In genomic region chr4:101998267-101998922, GRCm38 (mm10) we compare ENCODE assay signal across 9 mouse cellular contexts. TPM values are rescaled to one million over a fixed set of nuclear protein-coding genes. Genes with fewer than 3 reads are reported as not detected.
DNase-seq lines count a peak whose midpoint lies in the region; ATAC-seq and TF ChIP-seq lines count a peak whose summit lies in the region.
"Had no signal": no experiment of that assay in that cellular context is flagged by ENCODE, and none has a peak within 500 bp of the region (broad histone marks: within the 10 kb centered on the region; RNA-seq: fewer than 3 reads in every experiment).

No protein-coding gene starts in this region.

- no peak for TF ChIP-seq EP300 in ES-Bruce4 (IDR thresholded peaks at IDR 0.05; ENCODE audit: insufficient read depth, low read depth, low read length)

- TF ChIP-seq POLR2A in ES-Bruce4 (IDR thresholded peaks at IDR 0.05; ENCODE audit: insufficient read depth, low read length) = no peak
- TF ChIP-seq POLR2A in lung, adult 2 months (IDR thresholded peaks at IDR 0.05; ENCODE audit: borderline replicate concordance, extremely low read depth, low read depth, low read length) = no peak

- H3K9ac ChIP-seq in ES-Bruce4 (ENCODE audit: low read depth, poor library complexity, severe bottlenecking) = no peak overlapping the region
- H3K9ac ChIP-seq in heart, embryonic 12.5 days = no peak overlapping the region
- no peak overlapping the region for H3K9ac ChIP-seq in kidney, postnatal 0 days (ENCODE audit: low read depth, low read length)
- H3K9ac ChIP-seq: limb, embryonic 15.5 days had no signal

- H3K4me3 ChIP-seq in ES-Bruce4 (ENCODE audit: low read depth, low read length) = no peak overlapping the region
- H3K4me3 ChIP-seq in heart, embryonic 12.5 days = no peak overlapping the region
- no peak overlapping the region for H3K4me3 ChIP-seq in kidney, postnatal 0 days (replicated peaks; ENCODE audit: low read depth, low read length)
- H3K4me3 ChIP-seq in lung, adult 2 months (replicated peaks; ENCODE audit: extremely low read depth, low read depth, low read length) = no peak overlapping the region
- H3K4me3 ChIP-seq: limb, embryonic 15.5 days had no signal

- no peaks in the 10 kb centered on the region; the same call in 1 of the 2 replicates for H3K9me3 ChIP-seq in ES-Bruce4 (replicated peaks; ENCODE audit: control insufficient read depth, insufficient read depth, low read length, poor library complexity, severe bottlenecking)
- H3K9me3 ChIP-seq in heart, embryonic 12.5 days (replicated peaks) = no peaks in the 10 kb centered on the region
- no peaks in the 10 kb centered on the region for H3K9me3 ChIP-seq in kidney, postnatal 0 days (replicated peaks; ENCODE audit: low read length)
- H3K9me3 ChIP-seq: limb, embryonic 15.5 days had no signal

- H3K4me1 ChIP-seq in ES-Bruce4 (ENCODE audit: control insufficient read depth, insufficient read depth, low read length) = peaks cover 2% of the 10 kb centered on the region
- H3K4me1 ChIP-seq in heart, embryonic 12.5 days (replicated peaks) = no peaks in the 10 kb centered on the region
- no peaks in the 10 kb centered on the region for H3K4me1 ChIP-seq in kidney, postnatal 0 days (replicated peaks; ENCODE audit: insufficient read depth, low read length)
- H3K4me1 ChIP-seq in lung, adult 2 months (ENCODE audit: control insufficient read depth, insufficient read depth, low read length) = no peaks in the 10 kb centered on the region
- H3K4me1 ChIP-seq: limb, embryonic 15.5 days had no signal

- no peaks in the 10 kb centered on the region for H3K36me3 ChIP-seq in ES-Bruce4 (ENCODE audit: control insufficient read depth, insufficient read depth, low read length, poor library complexity, severe bottlenecking)
- no peaks in the 10 kb centered on the region for H3K36me3 ChIP-seq in heart, embryonic 12.5 days
- no peaks in the 10 kb centered on the region for H3K36me3 ChIP-seq in kidney, postnatal 0 days (ENCODE audit: insufficient read depth, low read length)
- H3K36me3 ChIP-seq: limb, embryonic 15.5 days had no signal

- H3K4me2 ChIP-seq in heart, embryonic 12.5 days = no peak overlapping the region; the same call in 1 of the 2 replicates
- H3K4me2 ChIP-seq in kidney, postnatal 0 days (ENCODE audit: low read length) = no peak overlapping the region
- H3K4me2 ChIP-seq: limb, embryonic 15.5 days had no signal

- ATAC-seq in heart, embryonic 12.5 days (ENCODE audit: insufficient number of reproducible peaks, low FRiP score) = peak; percentile 55
- ATAC-seq in kidney, postnatal 0 days (replicated peaks; ENCODE audit: low FRiP score, low read depth) = 0 out of 2 replicates have a peak, but pooled peaks have one; percentile 57

- no peak overlapping the region for H3K27ac ChIP-seq in ES-Bruce4 (ENCODE audit: insufficient read depth, low read length)
- H3K27ac ChIP-seq in heart, embryonic 12.5 days (ENCODE audit: poor library complexity, severe bottlenecking) = no peak overlapping the region
- no peak overlapping the region for H3K27ac ChIP-seq in kidney, postnatal 0 days
- H3K27ac ChIP-seq: limb, embryonic 15.5 days had no signal

- no peaks in the 10 kb centered on the region for H3K27me3 ChIP-seq in ES-Bruce4 (ENCODE audit: control insufficient read depth, insufficient read depth, low read length, poor library complexity, severe bottlenecking)
- no peaks in the 10 kb centered on the region; the same call in 1 of the 2 replicates for H3K27me3 ChIP-seq in heart, embryonic 12.5 days (replicated peaks)
- H3K27me3 ChIP-seq in kidney, postnatal 0 days (ENCODE audit: insufficient read depth, low read length) = no peaks in the 10 kb centered on the region
- H3K27me3 ChIP-seq: limb, embryonic 15.5 days had no signal

- 34% methylated on average over 15 of the region's 15 CpGs for WGBS in heart, embryonic 12.5 days
- WGBS in kidney, postnatal 0 days = 37% methylated on average over 15 of the region's 15 CpGs
- 33% methylated on average over 15 of the region's 15 CpGs for WGBS in lung, adult 2 months

- peak; percentile 23 for TF ChIP-seq CTCF in ES-Bruce4 (IDR thresholded peaks at IDR 0.05; ENCODE audit: low read depth, low read length)
- TF ChIP-seq CTCF in kidney, postnatal 0 days (IDR thresholded peaks at IDR 0.05; ENCODE audit: low read depth) = peak; percentile 95
- TF ChIP-seq CTCF in lung, adult 2 months (IDR thresholded peaks at IDR 0.05; ENCODE audit: insufficient read depth, low read length) = peak; percentile 64

- DNase-seq in adrenal gland, adult 8-10 months = peak; percentile 43
- peak; percentile 81 for DNase-seq in embryo, embryonic 11 days
- DNase-seq in kidney, postnatal 0 days (ENCODE audit: low spot score) = peak; percentile 85
- DNase-seq in lung, adult 2 months = peak; percentile 58
- DNase-seq in ovary, postnatal 36 days (ENCODE audit: low spot score) = peak; percentile 55
- DNase-seq in urinary bladder, postnatal 36 days (ENCODE audit: low spot score in 2 of 2) = peak; percentile 37 to 63

RNA-seq across cellular contexts. Expression of gene Gm12789, which starts 12.0 kb away (rescaled TPM):
- not detected in 2 replicates for polyA plus RNA-seq in ES-Bruce4 (2011; ENCODE audit: insufficient read depth, insufficient read length, low read depth, missing spikeins)
- not detected for total RNA-seq in adrenal gland, adult 8-10 months (2022)
- polyA plus RNA-seq in heart, embryonic 12.5 days (2016; fragmentation: Nextera tagmentation; extraction: Ambion mirVana) = not detected in 2 replicates
- polyA plus RNA-seq in kidney, postnatal 0 days (2015; fragmentation: Nextera tagmentation; extraction: Ambion mirVana) = not detected in 2 replicates
- not detected in 2 replicates for polyA plus RNA-seq in lung, adult 2 months (2012; rRNA removed)
- polyA plus RNA-seq: limb, embryonic 15.5 days had no signal

RNA-seq across cellular contexts. Expression of gene Gm12790, which starts 17.5 kb away (rescaled TPM):
- not detected in 2 replicates for polyA plus RNA-seq in ES-Bruce4 (2011; ENCODE audit: insufficient read depth, insufficient read length, low read depth, missing spikeins)
- not detected for total RNA-seq in adrenal gland, adult 8-10 months (2022)
- polyA plus RNA-seq in heart, embryonic 12.5 days (2016; fragmentation: Nextera tagmentation; extraction: Ambion mirVana) = not detected in 2 replicates
- not detected in 2 replicates for polyA plus RNA-seq in kidney, postnatal 0 days (2015; fragmentation: Nextera tagmentation; extraction: Ambion mirVana)
- polyA plus RNA-seq in lung, adult 2 months (2012; rRNA removed) = not detected in 2 replicates
- polyA plus RNA-seq: limb, embryonic 15.5 days had no signal

RNA-seq across cellular contexts. Expression of gene Gm12794, which starts 58.2 kb away (rescaled TPM):
- polyA plus RNA-seq in ES-Bruce4 (2011; ENCODE audit: insufficient read depth, insufficient read length, low read depth, missing spikeins) = not detected in 2 replicates
- total RNA-seq in adrenal gland, adult 8-10 months (2022) = not detected
- not detected in 2 replicates for polyA plus RNA-seq in heart, embryonic 12.5 days (2016; fragmentation: Nextera tagmentation; extraction: Ambion mirVana)
- polyA plus RNA-seq in kidney, postnatal 0 days (2015; fragmentation: Nextera tagmentation; extraction: Ambion mirVana) = not detected in 2 replicates
- not detected in 2 replicates for polyA plus RNA-seq in lung, adult 2 months (2012; rRNA removed)
- polyA plus RNA-seq: limb, embryonic 15.5 days had no signal

Comparison
In these comparisons a context has a peak if more than half of its experiments do, and no peak if none do; other contexts are left out.
1. CTCF ChIP-seq: peak in every context shown above with its lines; median percentile 95 in kidney, postnatal 0 days; 64 in lung, adult 2 months; 23 in ES-Bruce4.